Mouse (Mus musculus) frontal cortex, adult (tissue): ENCODE results near the gene Heg1.

Source experiments
- ATAC-seq: cut with Nextera tagmentation; 2 replicates; pipeline ENCODE4 v1.9.2; 2017; ENCODE audit warnings: mild to moderate bottlenecking, moderate library complexity, mixed read lengths; ENCODE audit not compliant: low TSS enrichment

Gene Heg1

GRCm38 (mm10) chr16:33744622-33745419 is 60.7 kb downstream of the Heg1 start:
- ATAC-seq: peak; percentile 44; the same call in 1 of the 2 replicates

DNA sequence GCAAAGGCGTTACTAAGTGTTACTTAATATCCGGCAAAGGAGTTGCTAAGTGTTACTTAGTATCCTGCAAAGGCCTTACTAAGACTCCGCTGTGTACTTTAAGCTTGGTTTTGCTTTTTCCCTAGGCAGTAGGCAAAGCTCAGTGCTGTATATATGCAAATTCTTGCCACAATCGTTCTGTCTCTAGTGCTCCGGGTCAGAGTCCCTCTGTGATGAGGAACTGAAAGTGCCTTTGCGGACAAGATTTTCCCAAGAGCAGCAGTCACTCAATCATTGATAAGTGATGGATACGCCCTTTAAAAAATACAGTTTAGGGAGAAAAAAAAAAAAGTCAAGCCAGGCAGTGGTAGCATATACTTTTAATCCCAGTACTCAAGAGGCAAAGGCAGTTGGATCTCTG is 61.3 kb downstream of the Heg1 start:
- no peak for ATAC-seq

DNA sequence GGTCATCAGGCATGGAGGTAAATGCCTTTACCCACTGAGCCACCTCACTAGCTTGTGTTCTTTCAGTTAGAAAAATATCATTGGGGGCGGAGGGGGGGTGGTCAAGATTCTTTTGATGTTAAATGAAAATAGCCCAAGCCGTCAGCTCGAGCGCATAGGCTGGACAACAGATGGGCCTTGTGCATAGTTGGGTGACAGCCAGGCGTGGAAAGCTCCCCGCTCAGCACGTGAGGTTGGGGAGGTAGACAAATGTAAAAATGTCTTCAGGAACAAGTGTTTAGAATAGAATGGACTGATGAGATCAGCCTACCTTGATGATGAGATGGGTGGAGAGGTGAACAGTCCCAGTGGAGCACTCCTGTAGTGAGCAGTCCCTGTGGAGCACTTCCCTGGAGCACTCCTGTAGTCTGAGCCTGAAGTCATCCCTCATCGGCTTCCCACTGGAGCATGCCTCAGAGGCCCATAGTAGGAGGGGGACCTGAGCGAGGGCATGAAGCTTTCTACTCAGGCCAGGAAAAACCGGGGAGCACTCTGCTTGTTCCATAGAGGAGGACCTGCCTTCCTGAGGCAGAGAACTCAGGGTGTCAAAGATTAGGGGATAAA is 62.0 kb downstream of the Heg1 start:
- no peak for ATAC-seq

- ATAC-seq: no peak
Observed at GRCm38 (mm10) chr16:33747346-33747954, 63.3 kb downstream of the Heg1 start.

DNA sequence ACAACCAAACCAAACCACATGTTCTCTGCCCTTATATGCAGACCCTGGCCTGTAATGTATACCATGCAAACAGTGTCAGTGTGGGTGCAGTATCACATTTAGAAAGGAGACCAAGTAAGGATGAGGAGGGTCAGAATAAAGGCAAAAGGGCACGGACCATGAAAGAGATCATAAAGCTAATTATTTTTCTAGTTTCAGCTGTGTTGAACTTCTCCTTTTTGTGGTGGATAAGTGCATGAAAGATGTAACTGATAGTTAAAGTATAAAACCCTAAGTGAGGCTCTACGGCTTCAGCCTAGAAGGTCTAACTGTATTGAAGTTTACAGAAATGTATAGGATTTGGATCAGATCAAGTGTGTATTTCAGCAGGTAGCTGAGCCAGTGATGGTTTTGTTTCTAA is 63.8 kb downstream of the Heg1 start:
- no peak for ATAC-seq

- no peak for ATAC-seq
Observed at GRCm38 (mm10) chr16:33751152-33751551, 67.0 kb downstream of the Heg1 start.

DNA sequence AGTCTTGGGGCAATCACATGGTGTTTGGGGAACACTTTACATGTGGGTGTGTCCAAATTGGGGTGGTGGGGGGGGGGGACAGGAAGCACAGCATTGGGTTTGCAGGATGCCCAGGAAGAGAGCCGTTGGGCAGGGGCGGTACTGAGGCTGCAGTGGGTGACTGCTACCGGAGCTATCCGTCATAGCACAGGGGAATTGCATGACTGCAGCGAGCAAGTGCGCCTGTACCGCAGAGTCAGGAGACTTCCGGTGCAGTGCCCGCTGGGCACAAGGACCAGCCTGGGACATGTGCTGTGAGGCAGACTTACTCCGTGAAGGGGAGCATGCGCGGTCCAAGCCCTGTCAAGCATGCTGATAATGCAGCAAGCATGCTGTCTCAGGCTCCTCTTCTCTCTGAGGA is 67.4 kb downstream of the Heg1 start:
- no peak for ATAC-seq

GRCm38 (mm10) chr16:33752904-33753578 is 68.9 kb downstream of the Heg1 start:
- no peak for ATAC-seq

- peak; percentile 94 for ATAC-seq
Observed at GRCm38 (mm10) chr16:33755293-33755692, 71.1 kb downstream of the Heg1 start.

DNA sequence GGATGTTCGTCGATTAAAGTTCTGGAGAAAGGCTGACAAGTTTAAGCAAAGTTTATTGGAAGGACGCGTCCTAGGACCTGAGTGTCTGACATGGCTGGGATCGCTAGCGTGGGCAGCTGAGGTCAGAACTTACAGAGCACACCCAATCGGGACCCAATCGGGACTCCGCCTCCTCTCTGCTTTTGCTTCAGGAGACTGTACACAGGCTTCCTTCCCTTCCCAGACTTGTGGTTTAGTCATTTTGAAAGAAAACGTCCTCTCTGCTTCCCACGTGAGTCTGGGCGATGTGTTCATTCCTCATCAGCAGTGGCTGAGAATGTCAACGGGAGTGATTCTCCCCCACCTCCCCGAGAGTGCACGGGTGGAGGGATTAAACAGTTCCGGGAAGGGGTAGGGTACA is 71.8 kb downstream of the Heg1 start:
- peak; percentile 42 for ATAC-seq

GRCm38 (mm10) chr16:33756396-33756795 is 72.2 kb downstream of the Heg1 start:
- peak; percentile 53 for ATAC-seq

DNA sequence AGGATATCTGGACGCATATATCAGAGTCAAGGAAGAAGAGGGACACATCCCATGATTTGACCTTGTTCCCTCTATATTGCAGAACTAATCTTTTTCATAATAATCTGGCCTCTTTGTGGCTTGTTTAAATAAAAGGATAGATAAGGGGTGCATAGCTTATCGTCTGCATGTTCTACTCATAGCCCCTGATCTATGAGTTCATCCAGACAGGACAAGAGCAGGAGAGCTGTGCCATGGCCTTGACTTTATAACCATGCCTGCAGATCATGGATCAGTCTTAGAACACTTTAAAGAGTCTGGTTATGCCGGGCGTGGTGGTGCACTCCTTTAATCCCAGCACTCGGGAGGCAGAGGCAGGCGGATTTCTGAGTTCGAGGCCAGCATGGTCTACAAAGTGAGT is 75.0 kb downstream of the Heg1 start:
- no peak for ATAC-seq

DNA sequence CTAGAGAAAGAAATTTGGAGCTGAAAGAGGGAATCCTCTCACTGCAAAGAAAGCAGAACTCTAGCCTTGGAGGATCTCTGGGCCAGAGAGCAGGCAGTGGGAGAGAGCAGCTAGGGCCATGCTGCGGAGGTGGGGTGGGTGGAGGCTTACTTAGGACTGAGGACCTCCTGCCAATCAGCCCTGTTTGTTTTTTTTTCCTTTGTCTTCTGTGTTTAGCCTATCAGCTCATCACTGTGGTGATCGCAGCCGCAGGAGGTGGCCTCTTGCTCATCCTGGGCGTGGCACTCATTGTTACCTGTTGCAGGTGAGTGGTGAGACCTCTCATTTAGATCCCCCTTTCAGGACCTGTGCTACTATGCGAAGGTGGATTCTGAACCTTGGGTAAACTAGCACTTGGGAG is 76.4 kb downstream of the Heg1 start:
- no peak for ATAC-seq

DNA sequence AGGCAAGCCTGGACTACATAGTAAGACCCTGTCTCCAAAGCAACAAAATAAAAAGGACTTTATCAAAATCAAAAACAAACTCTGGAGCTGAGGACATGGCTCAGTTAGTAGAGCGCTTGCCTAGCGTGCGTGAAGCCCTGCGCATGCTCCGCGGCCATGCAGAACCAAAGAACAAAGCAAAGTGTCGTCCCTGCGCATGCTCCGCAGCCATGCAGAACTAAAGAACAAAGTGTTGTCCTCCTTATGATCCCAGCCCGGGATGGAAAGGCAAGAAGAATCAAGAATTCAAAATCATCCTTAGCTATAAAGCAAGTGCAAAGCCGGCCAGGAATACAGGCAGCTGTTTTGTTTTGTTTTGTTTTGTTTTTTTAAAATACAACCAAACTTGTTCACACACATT is 76.8 kb downstream of the Heg1 start:
- no peak for ATAC-seq

- 0 out of 2 replicates have a peak, but pooled peaks have one; percentile 50 for ATAC-seq
Observed at GRCm38 (mm10) chr16:33764501-33765193, 80.5 kb downstream of the Heg1 start.

DNA sequence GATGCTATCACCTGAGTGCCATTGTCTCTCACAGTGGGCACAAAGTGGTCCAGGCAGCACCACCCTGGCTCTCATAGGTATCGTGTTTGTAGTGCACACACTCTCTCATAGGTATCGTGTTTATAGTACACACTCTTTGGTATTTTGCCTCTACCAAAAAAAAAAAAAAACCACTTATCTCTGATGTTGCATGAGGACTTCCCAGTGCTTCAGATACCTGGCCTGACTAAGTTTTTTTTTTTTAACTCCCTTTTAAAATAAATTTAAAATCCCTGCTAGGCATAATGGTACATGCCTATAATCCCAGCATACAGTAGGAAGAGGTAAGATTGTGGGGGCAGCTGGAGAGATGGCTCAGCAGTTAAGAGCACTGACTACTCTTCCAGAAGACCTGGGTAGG is 81.3 kb downstream of the Heg1 start:
- ATAC-seq: no peak

DNA sequence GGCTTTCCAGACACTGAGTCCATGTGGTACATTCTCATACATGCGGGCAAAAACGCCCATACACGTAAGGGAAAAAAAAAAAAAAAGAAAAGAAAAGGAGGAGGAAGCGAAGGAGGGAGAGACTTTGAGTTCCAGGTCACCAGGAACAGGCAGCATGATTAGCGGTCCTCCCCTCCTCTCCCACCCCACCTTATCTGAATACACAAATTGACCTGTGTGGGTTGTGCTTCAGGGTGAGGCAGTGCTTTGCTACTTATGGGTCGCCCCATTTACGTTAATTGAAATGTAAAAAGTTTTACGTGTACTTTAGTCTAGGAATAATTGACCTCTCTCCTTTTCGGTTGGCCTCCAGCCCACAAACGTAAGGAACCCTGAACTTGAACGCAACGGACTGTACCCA is 82.1 kb downstream of the Heg1 start:
- no peak for ATAC-seq

- no peak for ATAC-seq
Observed at GRCm38 (mm10) chr16:33766757-33767156, 82.6 kb downstream of the Heg1 start.

DNA sequence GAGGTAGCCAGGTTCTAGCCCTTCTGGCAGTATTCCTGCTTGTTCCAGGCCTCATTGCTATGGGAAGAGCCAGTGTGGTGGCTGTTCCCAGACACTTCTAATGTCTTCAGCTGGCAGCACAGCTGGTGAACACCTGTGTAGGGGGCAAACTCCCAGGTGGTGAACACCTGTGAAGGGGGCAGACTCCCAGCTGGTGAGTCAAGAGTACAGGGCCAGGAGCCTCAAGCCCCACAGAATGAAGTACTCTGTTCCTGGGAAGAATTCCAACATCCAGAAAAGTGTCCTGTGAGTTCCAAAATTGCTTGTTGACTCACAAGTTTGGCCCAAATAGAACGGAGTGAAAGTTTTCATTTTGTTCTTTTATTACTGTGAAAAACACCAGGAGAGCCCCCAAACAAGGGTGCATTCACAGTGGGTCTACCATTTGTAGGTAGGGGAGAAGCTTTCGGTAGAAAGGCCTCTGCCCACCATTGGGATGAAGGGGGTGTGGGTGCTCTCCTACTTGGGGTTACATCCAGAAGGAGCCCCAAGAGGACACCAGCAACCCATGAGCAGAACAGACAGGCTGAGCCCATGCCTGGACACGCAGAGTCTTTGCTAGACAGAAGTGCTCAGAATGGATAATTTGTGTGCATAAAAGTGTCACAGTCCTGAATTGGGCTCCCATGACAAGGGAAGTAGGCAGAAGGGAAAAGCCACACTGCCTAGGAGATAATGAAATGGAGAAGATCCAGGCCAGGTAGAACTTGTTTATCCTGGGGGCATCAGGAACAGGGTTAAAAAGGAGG is 84.5 kb downstream of the Heg1 start:
- ATAC-seq: peak; percentile 54; the same call in 1 of the 2 replicates

- peak; percentile 46; the same call in 1 of the 2 replicates for ATAC-seq
Observed at GRCm38 (mm10) chr16:33769848-33770247, 85.7 kb downstream of the Heg1 start.
